Mouse (Mus musculus) lung, postnatal 36 days (tissue): ENCODE data around the gene Galt.
"Not testable (repeated sequence)": the region's sequence is repeated elsewhere in the genome, so short reads cannot be mapped to it uniquely, and the experiment has no call there.

ENCODE experiments used
- DNase-seq: peaks from one replicate; pipeline ENCODE4 v3.0.0; 2022; ENCODE audit warnings: mixed read lengths

Gene Galt

DNA sequence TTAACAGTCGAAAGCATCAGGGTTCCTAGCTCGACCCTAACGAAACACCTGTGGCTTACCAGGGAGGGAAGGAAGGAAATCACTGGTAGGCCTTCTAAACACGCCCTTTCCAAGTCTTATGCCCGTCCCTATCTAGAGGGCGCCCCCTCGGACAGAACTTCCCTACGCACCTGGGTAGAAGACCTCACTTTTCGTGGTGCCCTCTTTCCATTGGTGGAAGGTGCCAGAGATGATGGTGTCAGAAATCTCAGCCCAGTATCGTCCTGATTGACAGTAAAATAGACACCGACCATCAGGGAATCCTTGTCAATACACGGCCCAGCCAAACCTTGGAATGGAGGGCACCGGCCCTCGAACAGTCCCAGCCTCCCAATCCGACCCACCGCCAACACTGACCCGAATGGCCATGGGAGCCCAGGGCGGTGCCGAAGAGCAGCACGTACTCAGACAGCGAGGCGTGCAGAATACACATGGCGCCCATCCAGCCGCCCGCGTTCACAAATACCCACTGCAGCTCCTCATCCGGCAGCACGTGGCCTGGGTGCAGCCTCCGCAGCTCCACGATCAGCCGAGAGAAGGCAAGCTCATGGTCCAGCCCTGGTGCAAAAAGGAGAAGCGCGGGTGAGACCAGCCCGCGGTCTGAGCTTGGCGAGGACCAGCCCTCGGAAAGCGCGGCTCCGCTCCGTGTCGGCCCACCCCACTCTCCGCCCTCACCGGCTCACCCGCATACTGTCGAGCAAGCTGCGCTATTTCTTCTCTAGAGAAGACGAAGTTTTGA, 14.5 kb upstream of the Galt start:
- peak; percentile 71 for DNase-seq

DNA sequence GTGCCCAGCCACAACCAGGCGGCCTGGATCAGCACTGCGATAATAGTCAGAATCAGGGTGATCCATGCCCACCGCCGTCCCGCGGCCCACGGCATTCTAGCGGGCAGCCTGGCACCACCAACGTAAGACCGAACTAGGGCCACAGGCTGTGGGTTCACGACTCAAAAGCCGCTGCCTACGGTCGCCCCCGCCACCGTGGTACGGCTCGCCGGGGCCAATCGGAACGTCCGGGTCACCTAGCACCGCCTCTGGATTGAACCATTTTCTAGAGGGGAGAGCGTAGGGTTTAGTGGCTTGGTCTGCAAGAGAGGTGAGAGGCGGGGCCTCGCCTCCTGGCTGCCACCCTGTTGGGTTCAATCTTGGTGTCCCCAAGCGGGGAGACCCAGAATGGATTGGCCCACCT, 13.9 kb upstream of the Galt start:
- peak; percentile 97 for DNase-seq

- DNase-seq, result no peak
Observed at GRCm38 (mm10) chr4:41744131-41744530, 10.9 kb upstream of the Galt start.

DNA sequence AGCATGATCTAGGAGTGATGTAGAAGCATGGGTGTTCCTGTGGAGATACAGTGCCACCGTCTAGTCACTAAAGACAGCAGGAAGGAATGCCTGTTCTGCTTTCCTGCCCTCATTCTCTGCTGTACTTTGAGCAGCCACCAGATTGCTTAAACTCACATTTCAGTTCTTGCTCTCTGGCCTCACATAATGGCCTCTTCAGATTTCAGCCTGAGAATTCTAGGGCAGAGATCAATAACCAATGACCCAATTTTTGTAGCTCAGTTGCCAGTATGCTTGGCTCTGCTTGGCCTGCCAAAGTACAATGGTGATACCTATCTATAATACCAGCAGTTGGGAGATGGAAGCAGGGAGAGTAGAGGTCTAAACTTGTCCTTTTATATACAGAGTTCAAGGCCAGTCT, 10.0 kb upstream of the Galt start:
- DNase-seq, result no peak

DNA sequence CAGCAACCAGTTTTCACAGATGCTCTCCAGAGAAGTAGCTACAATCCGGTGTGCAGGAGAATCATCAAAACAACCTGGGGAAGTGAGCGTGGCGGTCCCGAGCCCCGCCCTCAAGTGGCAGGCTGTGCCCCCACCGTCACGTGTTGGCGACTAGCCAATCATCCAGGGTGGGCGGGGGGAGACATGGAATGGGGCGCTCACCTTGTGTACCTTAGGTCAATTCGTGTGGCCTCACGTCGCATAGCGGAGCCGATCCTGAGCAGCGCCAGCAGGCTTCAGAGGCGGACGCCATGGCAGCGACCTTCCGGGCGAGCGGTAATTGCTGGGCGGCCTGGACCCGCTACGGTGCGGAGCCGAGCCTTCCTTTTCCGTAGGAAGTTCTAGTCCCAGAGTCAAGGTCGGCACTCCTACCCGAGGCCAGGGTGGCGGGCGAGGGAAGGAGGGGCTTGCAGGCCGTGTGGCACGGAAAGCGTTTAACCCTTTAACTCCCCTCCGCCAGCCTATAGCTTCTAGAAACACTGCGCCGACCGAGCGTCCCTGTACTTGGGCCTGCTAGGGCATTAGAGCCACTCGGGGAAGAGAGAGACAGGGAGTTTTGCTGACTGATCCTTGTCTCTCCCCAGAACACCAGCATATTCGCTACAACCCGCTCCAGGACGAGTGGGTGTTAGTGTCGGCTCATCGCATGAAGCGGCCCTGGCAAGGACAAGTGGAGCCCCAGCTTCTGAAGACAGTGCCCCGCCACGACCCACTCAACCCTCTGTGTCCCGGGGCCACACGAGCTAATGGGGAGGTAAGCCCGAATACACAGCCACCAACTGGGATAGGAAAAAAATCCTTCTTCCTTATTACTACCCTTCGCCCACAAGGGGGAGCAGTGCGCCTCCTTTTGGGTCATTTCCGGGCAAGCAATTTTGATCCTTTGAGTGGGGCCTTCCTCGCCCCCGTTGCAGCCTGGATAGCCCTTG, 594 bp downstream of the Galt start, which contains the start of gene Sigmar1:
Sigmar1 (minus strand) TSS at position 820 of the 968 bp plus-strand sequence.
- DNase-seq, result peak; percentile 91

- no peak for DNase-seq
Observed at GRCm38 (mm10) chr4:41756440-41756839, 1.4 kb downstream of the Galt start.

DNA sequence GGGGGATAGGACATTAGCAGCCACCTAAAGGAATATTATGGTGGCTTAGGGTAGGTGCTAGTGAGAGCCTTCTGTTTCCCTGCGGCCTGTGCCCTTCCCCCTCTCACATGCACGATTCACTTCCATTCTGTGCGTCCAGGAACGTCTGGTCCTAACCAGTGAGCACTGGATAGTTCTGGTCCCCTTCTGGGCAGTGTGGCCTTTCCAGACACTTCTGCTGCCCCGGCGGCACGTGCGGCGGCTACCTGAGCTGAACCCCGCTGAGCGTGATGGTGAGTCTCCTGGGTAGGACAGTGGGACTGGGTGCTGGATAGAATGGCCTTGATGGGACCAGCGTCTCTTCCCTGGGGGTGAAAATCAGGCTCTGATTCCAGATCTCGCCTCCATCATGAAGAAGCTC, 2.3 kb downstream of the Galt start:
- no peak for DNase-seq

DNA sequence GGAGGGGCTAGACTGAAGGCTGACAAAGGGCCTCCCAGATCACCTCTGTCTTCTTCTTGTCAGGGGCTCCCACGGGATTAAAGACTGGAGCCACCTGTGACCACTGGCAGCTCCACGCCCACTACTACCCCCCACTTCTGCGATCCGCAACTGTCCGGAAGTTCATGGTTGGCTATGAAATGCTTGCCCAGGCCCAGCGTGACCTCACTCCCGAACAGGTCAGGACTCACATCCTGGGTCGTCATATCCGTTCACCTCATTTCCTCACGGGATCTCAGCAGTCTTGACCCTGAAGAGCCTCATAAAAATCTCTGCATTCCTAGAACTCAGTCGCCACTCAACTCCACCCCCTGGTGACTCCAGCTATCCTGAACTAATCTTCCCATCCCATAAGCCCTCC, 3.0 kb downstream of the Galt start:
- DNase-seq, result no peak

GRCm38 (mm10) chr4:41758701-41759100, 3.7 kb downstream of the Galt start:
- DNase-seq, result no peak

- DNase-seq, result no peak
Observed at GRCm38 (mm10) chr4:41759206-41759605, 4.2 kb downstream of the Galt start.

GRCm38 (mm10) chr4:41759656-41760287, 4.7 kb downstream of the Galt start:
- DNase-seq, result no peak

DNA sequence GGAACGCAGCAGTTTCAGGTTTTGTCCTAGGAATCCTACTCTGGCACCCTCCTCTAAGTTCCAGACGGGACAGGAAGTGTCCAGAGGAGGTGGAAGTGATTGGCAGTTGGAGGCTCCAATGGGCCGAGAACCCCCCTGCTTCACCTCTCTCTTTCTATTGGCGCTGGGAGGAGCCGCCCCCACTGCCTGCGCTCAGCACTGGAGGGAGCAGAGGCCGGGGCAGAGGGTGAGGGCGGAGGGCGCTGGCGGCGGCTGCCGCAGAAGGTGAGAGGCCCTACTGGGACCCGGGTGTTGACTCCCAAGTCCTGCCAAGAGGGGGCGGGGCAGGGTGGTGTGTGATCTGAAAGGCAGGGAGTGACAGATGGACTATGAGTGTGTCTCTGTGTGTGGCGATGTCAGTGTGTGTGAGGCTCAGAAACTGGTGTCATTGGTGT, 5.3 kb downstream of the Galt start:
- DNase-seq, result peak; percentile 97

DNA sequence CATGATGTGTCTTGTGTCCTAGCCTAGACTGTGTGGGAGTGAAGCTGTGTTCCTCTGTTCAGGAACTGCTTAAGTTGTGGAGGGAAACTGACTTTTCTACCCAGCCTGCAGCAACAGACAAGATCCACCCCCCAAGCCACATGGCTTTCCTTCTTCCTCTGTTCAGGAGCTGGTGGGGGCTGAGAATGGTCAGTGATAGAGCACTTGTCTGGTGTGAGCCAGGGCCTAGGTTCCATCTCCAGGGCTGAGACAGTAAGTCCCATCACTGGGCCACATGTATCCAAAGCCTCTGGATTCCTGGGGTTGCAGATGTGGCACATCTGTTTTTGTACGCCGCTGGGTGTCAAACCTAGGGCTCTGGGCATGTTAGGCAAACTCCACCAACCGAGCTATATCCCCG, 5.9 kb downstream of the Galt start:
- DNase-seq, result no peak

DNA sequence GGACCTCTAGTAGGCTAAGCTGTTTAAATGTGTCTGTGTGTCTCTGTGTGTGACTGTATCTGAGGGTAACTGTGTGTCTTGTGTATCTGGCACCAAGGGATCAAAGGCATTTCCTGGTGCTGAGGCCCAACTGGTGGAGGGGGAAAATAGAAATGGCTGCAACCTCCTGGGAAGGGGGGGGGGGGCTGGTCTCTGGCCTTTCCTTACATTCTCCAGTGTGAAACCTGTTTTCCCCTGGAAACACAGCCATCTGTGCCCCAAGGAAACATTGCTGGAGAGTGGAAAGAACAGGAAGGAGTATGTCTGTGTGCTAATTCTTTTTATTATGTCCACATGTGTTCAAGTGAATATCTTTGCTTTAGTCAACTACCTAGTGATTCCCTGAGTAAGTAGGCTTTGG, 6.7 kb downstream of the Galt start:
- no peak for DNase-seq

GRCm38 (mm10) chr4:41762099-41762687, 7.2 kb downstream of the Galt start:
- DNase-seq, result no peak

DNA sequence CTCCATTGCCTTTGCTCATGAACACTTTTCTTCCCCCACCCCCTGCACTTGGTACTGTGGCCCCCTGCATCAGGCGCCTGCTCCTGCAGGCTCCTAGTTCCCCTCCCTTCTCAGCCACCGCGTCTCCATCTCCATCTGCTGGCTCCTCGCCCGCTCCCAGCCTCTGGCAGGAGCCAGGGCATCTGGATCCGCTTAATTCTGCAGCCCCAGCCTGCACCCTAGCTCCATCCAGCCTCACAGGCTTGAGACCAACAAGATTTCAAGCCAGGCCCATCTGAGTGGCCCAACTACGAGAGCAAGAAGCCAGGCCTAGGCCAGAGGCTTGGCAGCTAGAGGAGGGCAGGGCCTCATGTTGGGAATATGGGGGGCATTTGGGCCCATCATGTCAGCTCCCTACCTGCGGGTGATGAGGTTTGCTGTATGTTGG, 7.7 kb downstream of the Galt start:
- DNase-seq, result peak; percentile 46

DNA sequence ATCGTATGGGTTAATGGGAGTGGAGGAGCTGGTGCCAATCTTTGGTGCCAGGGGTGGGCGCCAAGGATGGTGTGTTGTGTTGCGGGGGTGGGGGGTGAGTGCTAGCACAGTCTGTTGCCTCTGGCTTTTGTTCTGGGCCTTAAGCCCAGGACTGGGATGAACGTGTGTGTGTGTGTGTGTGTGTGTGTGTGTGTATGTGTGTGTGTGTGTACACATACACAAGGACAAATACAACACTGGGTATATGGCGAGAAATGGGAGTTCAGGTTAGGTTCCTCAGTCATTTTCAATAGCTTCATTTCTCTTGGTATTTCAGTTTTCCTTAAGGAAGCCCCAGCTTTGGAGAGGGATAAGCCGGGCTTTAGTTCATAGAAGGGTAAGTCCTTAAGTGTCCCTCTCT, 8.1 kb downstream of the Galt start:
- not testable (repeated sequence) for DNase-seq

DNA sequence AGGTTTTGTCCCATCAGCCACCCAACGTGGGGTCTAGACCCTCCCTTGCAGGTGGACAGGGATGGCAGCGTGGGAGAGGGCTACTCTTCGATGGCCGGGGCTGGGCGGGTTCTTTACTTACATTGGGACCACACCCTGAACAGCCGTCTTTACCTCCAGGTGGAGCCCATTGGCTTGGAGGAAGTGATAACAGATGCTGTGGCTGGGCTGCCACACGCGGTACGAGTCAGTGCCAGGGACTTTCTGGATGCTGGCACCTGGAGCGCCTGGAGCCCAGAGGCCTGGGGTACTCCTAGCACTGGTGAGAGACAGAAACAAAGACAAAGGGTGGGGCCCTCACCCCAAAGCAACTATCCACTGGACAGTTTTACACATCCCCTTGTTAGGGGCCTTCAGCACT, 12.3 kb downstream of the Galt start:
- not testable (repeated sequence) for DNase-seq

DNA sequence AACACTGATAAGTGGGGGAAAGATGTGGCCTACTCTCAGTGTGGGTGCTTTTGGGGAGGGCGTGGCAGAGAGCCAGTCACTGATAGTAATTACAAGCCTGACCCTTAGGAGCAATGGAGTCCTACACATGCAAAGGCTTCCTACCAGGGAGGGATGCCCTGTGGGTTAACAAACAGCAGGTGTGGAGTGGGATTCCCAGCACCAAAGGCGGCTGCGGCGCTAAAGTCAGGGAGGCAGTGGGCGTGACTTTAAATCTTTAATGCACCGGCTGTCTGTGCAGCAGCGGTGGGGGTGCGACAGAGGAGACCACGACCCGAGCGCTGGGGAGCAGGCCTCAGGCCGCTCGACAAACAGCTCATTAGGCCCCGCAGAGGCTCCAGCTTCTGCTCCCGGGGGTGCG, 17.9 kb downstream of the Galt start:
- not testable (repeated sequence) for DNase-seq

GRCm38 (mm10) chr4:41773502-41773901, 18.5 kb downstream of the Galt start:
- peak; percentile 82 for DNase-seq

DNA sequence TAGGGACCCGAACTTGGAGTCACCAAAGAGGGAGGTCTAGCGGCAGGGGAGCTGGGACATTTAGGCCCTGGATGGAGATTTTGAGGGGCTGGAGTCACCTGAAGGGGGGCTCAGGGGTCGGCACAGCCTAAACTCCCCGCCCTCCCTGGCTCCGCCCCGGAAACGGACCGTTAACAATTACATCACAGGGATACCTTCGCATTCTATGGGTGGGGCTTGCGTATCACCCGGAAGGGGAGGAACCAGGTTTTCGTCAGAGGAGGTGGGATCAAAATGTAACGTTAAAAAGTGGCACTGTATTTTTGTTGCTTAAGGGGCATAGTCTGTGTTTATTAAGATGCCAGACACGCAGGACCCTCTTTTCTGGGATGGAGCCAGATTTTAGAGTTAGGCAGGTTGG, 19.0 kb downstream of the Galt start, which contains the start of gene Ccl27a:
Ccl27a (minus strand) TSS at position 246 of the 400 bp plus-strand sequence.
- DNase-seq, result peak; percentile 94

DNA sequence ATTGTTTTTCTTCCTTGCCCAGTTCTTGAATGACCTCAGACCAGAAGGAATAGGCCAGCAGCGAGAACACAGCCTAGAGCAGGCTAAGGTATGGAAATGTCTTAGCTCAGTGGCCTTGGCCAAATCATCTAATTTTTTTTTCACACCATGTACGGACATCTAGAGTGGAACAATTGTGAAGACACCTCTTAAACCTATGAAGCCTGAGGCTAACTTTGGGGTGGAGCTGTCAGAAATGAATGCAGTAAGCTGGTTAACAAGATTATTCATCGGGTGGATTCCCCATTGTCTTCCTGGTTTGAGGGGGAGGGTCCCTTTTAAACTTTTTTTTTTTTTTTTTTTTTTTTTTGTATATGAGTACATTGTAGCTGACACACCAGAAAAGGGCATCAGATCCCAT, 19.5 kb downstream of the Galt start:
- DNase-seq, result not testable (repeated sequence)

GRCm38 (mm10) chr4:41775840-41776239, 20.8 kb downstream of the Galt start:
- not testable (repeated sequence) for DNase-seq
